Mouse (Mus musculus) olfactory bulb, adult 2 months (tissue): ENCODE measurements at regions not wholly inside any gene's neighbourhood (a gene's known extent, or its start where the extent isn't known, plus 50 kb on each side); places are given as distances from the start of the nearest gene placed in this dataset.

Experiments used
- CTCF ChIP-seq: fragments of 200-500 bp; IDR thresholded peaks from 2 replicates; pipeline ENCODE4 v1.5.1; 2012; ENCODE audit warnings: low read depth, mild to moderate bottlenecking, low read length, moderate library complexity; ENCODE audit not compliant: insufficient read depth
- POLR2A ChIP-seq: fragments of 200-500 bp; IDR thresholded peaks from 2 replicates; pipeline ENCODE4 v1.6.1; 2012; ENCODE audit warnings: mild to moderate bottlenecking, low read depth, low read length, moderate library complexity; ENCODE audit not compliant: insufficient read depth

DNA sequence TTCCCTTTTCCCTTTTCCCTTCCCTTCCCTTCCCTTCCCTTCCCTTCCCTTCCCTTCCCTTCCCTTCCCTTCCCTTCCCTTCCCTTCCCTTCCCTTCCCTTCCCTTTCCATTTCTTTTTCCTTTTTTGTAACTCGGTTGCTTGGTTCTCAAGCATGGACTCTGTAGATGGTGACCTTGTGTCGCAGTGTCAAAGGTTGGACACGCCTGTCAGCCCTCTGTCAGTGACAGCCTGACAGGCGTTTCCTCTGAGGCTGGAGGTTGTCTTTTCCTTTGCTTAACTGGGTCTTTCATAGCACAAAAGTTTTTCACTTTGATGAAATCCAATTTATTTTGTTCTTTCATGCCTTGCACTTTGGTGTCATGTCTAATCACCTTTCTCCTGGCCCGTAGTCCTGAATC lies 609.3 kb upstream of the Gm19410 start:
- no peak for TF ChIP-seq POLR2A
- TF ChIP-seq CTCF, result no peak
